Mouse (Mus musculus) heart, embryonic 16.5 days (tissue): ENCODE data around the gene Slc2a8. TPM values are rescaled to one million over a fixed set of nuclear protein-coding genes. Genes with fewer than 3 reads are reported as not detected.

Experiments used
- ATAC-seq: fragments of 200-750 bp; cut with Nextera tagmentation; replicated peaks from 2 replicates; pipeline ENCODE4 v1.8.0; 2017; ENCODE audit warnings: moderate number of reproducible peaks; ENCODE audit not compliant: insufficient read depth, low FRiP score; ENCODE audit errors: extremely low read depth
- H3K27ac ChIP-seq: fragments of 300-500 bp; sonication (generic); 2 replicates; pipeline ENCODE4 v1.5.1; 2014; ENCODE audit warnings: mild to moderate bottlenecking, low read length, control low read depth, moderate library complexity
- H3K27me3 ChIP-seq: fragments of 300-500 bp; sonication (generic); 2 replicates; pipeline ENCODE4 v1.6.1; 2014; ENCODE audit warnings: low read length, mixed read lengths; ENCODE audit not compliant: control insufficient read depth, insufficient read depth
- H3K36me3 ChIP-seq: fragments of 300-500 bp; sonication (generic); 2 replicates; pipeline ENCODE4 v1.6.1; 2014; ENCODE audit not compliant: control insufficient read depth, insufficient read depth
- H3K4me1 ChIP-seq: fragments of 300-500 bp; sonication (generic); 2 replicates; pipeline ENCODE4 v1.6.1; 2014; ENCODE audit warnings: low read length, mixed read lengths; ENCODE audit not compliant: control insufficient read depth, insufficient read depth
- H3K4me2 ChIP-seq: fragments of 300-500 bp; sonication (generic); 2 replicates; pipeline ENCODE4 v1.6.1; 2014; ENCODE audit warnings: low read depth, mild to moderate bottlenecking, control low read depth, low read length
- H3K4me3 ChIP-seq: fragments of 300-500 bp; sonication (generic); 2 replicates; pipeline ENCODE4 v1.5.1; 2014; ENCODE audit warnings: mild to moderate bottlenecking, control low read depth, low read length
- H3K9ac ChIP-seq: fragments of 300-500 bp; sonication (generic); 2 replicates; pipeline ENCODE4 v1.6.1; 2014; ENCODE audit warnings: low read length, control low read depth
- H3K9me3 ChIP-seq: fragments of 300-500 bp; sonication (generic); replicated peaks from 2 replicates; pipeline ENCODE4 v1.6.1; 2016; ENCODE audit warnings: low read length; ENCODE audit not compliant: control insufficient read depth
- WGBS: fragments of 180-500 bp; shearing (Covaris S2); extraction: QIAGEN DNeasy Blood & Tissue Kit; methylation state at CpG from one replicate; pipeline ENCODE4 v1.1.7; 2014; 5-methylcytosine and 5-hydroxymethylcytosine counted together
- polyA plus RNA-seq: library from polyadenylated mRNA; unstranded; fragments of >200 nt; fragmentation: Nextera tagmentation; extraction: Ambion mirVana; gene quantifications from 2 replicates; pipeline ENCODE4 v1.2.1, GENCODE M21; 2015

Gene Slc2a8
- polyA plus RNA-seq, 1 experiment from 2014 or later: 24.3 TPM

DNA sequence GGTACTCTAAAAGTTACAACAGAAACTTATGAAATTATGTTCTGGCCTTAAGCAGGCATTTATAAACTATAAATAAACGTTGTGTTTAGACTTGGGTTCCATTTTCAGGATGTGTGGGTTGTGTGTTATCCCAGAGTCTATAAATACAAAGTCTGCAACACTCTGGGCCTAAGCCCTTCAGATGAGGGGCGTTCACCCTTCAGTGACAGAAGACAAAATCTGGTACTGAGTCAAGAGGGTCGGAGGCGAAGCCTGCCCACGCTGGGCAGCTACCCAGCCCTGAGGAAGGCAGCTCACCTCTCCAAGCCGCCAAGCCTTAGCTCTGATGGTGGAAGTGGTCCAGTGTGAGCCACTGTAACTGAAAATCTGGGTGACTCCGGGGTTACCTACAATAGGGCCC, 20.3 kb upstream of the Slc2a8 start:
- Histone ChIP-seq H3K27me3 (no peaks in the 10 kb centered on the region), H3K27ac (no peak overlapping the region), H3K36me3 (no peaks in the 10 kb centered on the region), H3K4me1 (peaks cover 7% of the 10 kb centered on the region; the same call in 1 of the 2 replicates), H3K9me3 (no peaks in the 10 kb centered on the region), H3K9ac (no peak overlapping the region), H3K4me3 (no peak overlapping the region), H3K4me2 (no peak overlapping the region)
- ATAC-seq: no peak
- 75% methylated on average over 7 of the region's 7 CpGs for WGBS

DNA sequence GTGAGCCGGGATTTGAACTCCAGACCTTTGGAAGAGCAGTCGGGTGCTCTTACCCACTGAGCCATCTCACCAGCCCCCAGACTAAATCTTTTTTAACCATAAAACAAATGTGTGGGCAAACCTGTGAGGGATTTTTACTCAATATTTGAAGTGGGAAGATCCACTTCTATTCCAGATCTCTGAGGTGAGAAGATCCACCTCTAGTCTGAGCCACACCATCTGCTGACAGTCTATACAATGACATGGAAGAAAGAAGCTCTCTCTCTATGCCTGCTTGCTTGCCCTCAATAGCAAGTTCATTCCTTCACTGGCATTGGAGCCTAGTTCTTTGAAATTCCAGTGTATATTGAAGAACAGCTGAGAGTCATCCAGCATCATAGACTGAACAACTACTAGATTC, 17.9 kb upstream of the Slc2a8 start:
- no peak overlapping the region for H3K4me3 ChIP-seq
- no peaks in the 10 kb centered on the region for H3K9me3 ChIP-seq
- H3K9ac ChIP-seq: no peak overlapping the region
- peaks cover 3% of the 10 kb centered on the region; the same call in 1 of the 2 replicates for H3K4me1 ChIP-seq
- no peak overlapping the region for H3K4me2 ChIP-seq
- no peak for ATAC-seq
- H3K27me3 ChIP-seq: no peaks in the 10 kb centered on the region
- 76% methylated on average over 2 of the region's 2 CpGs for WGBS
- H3K27ac ChIP-seq: no peak overlapping the region
- no peaks in the 10 kb centered on the region for H3K36me3 ChIP-seq

DNA sequence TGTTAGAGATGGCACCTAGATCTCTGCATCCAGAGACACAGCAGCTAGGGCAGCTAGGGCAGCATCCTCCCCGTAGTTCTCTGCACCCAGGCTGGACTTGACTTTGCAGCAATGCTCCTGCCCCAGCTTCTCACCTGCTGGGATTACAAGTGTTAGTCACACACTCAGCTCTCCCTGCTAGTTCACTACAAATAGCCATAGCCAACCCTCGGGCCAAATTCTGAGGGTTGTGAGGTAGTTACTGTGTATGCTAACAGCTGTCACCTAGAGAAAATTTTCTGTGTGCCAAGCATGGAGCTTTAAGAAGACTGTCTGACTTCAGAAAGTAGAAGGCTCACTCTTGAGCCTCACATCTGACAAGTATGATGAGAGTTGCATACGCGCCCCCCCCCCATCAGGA, 15.9 kb upstream of the Slc2a8 start:
- WGBS: 64% methylated on average over 4 of the region's 4 CpGs
- Histone ChIP-seq H3K27ac (no peak overlapping the region), H3K27me3 (no peaks in the 10 kb centered on the region), H3K4me2 (no peak overlapping the region), H3K36me3 (no peaks in the 10 kb centered on the region), H3K4me1 (no peaks in the 10 kb centered on the region), H3K9me3 (no peaks in the 10 kb centered on the region), H3K9ac (no peak overlapping the region), H3K4me3 (no peak overlapping the region)
- ATAC-seq: no peak

DNA sequence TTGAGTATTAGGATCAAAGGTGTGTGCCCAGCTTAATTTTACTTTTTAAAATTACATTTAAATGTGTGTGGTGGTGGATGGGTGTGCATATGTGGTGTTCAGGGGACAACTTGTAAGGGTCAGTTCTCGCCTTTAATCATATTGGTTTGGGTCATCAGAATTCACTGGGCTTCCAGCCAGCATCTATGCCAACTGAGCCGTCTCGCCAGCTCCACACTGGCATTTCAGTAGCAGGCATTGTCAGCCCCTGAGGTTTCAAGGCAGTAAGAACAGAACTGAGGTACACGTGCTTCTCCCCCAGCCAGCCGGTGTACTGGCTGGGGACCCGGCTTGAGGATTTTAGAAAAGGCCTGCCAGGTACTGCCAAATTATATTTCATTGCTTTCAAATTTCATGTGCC, 15.2 kb upstream of the Slc2a8 start:
- no peak overlapping the region for H3K27ac ChIP-seq
- no peaks in the 10 kb centered on the region for H3K27me3 ChIP-seq
- no peak overlapping the region for H3K9ac ChIP-seq
- ATAC-seq: no peak
- H3K9me3 ChIP-seq: no peaks in the 10 kb centered on the region
- WGBS: 63% methylated on average over 6 of the region's 6 CpGs
- H3K4me3 ChIP-seq: no peak overlapping the region
- H3K4me2 ChIP-seq: no peak overlapping the region
- H3K36me3 ChIP-seq: no peaks in the 10 kb centered on the region
- no peaks in the 10 kb centered on the region for H3K4me1 ChIP-seq

DNA sequence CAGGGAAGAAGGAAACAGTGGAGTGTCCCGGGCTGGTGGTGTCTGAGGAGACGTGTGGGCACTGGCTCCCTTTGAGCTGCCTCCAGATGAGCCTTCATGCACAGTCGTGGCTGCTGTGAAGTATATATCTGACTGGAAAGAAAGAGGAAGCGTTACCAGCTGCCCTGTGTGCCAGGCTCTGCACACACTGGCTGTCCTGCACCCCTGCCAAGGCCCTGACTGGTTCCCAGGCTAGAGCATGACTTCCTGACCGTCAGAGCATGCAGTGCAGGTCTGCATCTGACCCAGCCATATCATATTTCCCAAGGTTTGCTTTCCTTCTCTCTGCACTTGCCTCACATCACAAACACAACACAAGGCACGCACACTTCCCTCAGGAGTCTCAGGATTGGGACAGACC, 10.2 kb upstream of the Slc2a8 start:
- WGBS: 69% methylated on average over 6 of the region's 6 CpGs
- Histone ChIP-seq H3K27ac (no peak overlapping the region), H3K9ac (no peak overlapping the region), H3K4me2 (no peak overlapping the region), H3K4me3 (no peak overlapping the region), H3K4me1 (0 out of 2 replicates have a peak, but pooled peaks cover 3% of the 10 kb centered on the region), H3K9me3 (no peaks in the 10 kb centered on the region), H3K36me3 (no peaks in the 10 kb centered on the region), H3K27me3 (no peaks in the 10 kb centered on the region)
- no peak for ATAC-seq

DNA sequence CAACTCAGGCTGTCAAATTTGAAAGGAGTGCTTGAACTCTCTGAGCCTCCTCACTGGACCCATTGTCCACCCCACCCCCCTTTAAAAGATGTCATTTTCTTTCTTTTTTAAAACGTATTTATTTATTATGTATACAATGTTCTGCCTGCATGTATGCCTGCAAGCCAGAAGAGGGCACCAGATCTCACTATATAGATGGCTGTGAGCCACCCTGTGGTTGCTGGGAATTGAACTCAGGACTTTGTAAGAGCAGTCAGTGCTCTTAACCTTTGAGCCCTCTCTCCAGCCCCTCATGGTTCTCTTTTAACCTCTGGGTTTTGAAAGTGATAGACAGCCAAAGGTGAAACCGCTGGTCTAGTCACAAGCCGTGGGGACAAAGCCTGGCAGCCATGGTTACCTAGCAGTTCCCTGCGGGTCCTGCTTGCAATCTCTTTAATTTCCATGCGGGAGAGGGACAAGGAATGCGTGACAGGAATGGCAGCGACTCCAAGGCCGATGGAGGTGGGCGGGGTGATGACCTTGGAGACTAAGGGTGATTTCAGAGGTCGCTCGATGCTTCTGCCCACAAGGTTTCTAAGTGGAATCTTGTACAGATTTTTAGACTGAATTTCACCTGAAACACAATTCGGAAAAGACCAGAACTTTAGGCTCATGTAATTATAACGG, 8.4 kb upstream of the Slc2a8 start:
- WGBS: 64% methylated on average over 13 of the region's 13 CpGs
- ATAC-seq: no peak
- H3K4me2 ChIP-seq: no peak overlapping the region

DNA sequence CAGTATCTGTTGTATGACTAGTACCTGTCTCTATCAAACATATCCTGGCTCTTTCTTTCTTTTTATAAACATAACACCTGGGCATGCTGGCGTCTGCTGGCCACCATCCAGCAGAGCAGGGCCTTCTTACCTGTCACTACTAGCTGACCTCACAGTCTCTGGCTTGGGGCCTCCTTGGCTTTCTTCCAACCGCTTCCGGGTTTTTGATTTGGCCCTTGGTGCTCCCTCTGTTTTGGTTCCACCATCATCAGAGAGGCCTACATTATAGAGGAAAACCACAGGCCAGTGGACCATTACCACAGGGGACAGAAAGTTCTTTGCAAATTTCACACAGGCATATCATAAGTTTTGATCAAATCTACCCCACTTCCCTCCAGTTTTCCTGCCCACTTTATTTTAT, 7.5 kb upstream of the Slc2a8 start:
- ATAC-seq: no peak
- Histone ChIP-seq H3K27me3 (no peaks in the 10 kb centered on the region), H3K9ac (no peak overlapping the region), H3K4me2 (no peak overlapping the region), H3K4me3 (no peak overlapping the region), H3K27ac (no peak overlapping the region), H3K9me3 (no peaks in the 10 kb centered on the region), H3K4me1 (0 out of 2 replicates have a peak, but pooled peaks cover 3% of the 10 kb centered on the region), H3K36me3 (no peaks in the 10 kb centered on the region)
- 52% methylated on average over 3 of the region's 3 CpGs for WGBS

More for the DNA sequence above, 8.4 kb upstream of the Slc2a8 start:
- no peaks in the 10 kb centered on the region for H3K36me3 ChIP-seq
- H3K4me1 ChIP-seq: 0 out of 2 replicates have a peak, but pooled peaks cover 3% of the 10 kb centered on the region
- no peak overlapping the region for H3K9ac ChIP-seq
- no peaks in the 10 kb centered on the region for H3K27me3 ChIP-seq
- no peak overlapping the region for H3K4me3 ChIP-seq
- H3K9me3 ChIP-seq: no peaks in the 10 kb centered on the region
- no peak overlapping the region for H3K27ac ChIP-seq

DNA sequence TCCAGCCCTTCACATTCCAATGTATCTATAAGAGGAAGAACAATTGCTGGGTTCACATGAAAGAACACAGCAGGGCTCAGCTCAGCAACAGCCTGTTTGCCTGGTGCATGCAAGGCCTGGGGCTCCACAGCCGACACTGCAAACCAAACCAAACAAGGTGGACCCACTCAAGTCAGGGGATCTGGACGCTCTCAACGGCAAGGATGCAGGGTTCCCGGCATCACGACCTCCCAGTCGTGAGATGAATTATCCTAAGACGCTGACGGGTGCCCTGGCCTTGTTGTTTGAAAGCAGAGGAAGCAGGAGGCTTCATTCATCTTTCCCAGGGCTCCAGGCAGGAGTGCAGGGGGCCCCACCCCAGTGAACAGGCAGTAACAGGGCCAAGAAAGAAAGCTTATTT, 4.0 kb upstream of the Slc2a8 start:
- no peak overlapping the region for H3K4me3 ChIP-seq
- no peaks in the 10 kb centered on the region for H3K9me3 ChIP-seq
- ATAC-seq: no peak
- H3K36me3 ChIP-seq: no peaks in the 10 kb centered on the region
- no peak overlapping the region for H3K4me2 ChIP-seq
- H3K27me3 ChIP-seq: no peaks in the 10 kb centered on the region
- WGBS: 69% methylated on average over 8 of the region's 8 CpGs
- peaks cover 13% of the 10 kb centered on the region for H3K4me1 ChIP-seq
- no peak overlapping the region for H3K27ac ChIP-seq
- H3K9ac ChIP-seq: no peak overlapping the region

DNA sequence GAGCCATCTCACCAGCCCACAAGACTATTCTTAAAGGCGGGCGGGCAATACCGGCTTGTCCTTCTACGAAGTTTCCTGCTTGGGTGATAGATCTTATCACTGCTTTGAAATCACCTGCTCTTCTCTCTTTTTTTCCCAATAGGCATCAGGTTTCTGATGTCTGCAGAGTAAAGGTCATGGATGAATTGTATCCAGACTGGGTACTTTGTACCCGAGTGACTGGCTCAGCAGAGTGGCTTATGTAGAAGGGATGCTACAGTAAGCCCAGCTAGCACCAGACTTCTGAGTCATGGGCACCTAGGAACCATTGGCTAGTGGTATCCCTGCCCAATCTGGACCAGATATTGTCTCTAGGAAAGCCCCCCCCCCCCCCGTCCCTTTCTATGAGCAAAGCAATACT, 1.7 kb upstream of the Slc2a8 start:
- 50% methylated on average over 6 of the region's 6 CpGs for WGBS
- Histone ChIP-seq H3K9ac (no peak overlapping the region), H3K27ac (no peak overlapping the region), H3K4me1 (peaks cover 13% of the 10 kb centered on the region), H3K36me3 (no peaks in the 10 kb centered on the region), H3K4me2 (no peak overlapping the region), H3K27me3 (no peaks in the 10 kb centered on the region), H3K4me3 (no peak overlapping the region), H3K9me3 (no peaks in the 10 kb centered on the region)
- ATAC-seq: no peak
